Mouse (Mus musculus) thymus, adult 2 months (tissue): ENCODE data around the gene Fstl3. TPM values are rescaled to one million over a fixed set of nuclear protein-coding genes. Genes with fewer than 3 reads are reported as not detected.

Experiments used
- DNase-seq: peaks from one replicate; pipeline ENCODE4 v3.0.0; 2021
- H3K27ac ChIP-seq: fragments of 200-500 bp; 2 replicates; pipeline ENCODE4 v1.5.1; 2012; ENCODE audit warnings: low read length, control low read depth; ENCODE audit not compliant: control insufficient read depth, insufficient read depth
- H3K27me3 ChIP-seq: fragments of 200-500 bp; 2 replicates; pipeline ENCODE4 v1.6.1; 2012; ENCODE audit warnings: mild to moderate bottlenecking, low read length, moderate library complexity, mixed read lengths; ENCODE audit not compliant: control insufficient read depth, insufficient read depth
- H3K36me3 ChIP-seq: fragments of 200-500 bp; 2 replicates; pipeline ENCODE4 v1.6.1; 2012; ENCODE audit warnings: mild to moderate bottlenecking, low read length, moderate library complexity; ENCODE audit not compliant: control insufficient read depth, insufficient read depth
- H3K4me1 ChIP-seq: fragments of 200-500 bp; replicated peaks from 2 replicates; pipeline ENCODE4 v1.6.1; 2012; ENCODE audit warnings: low read length; ENCODE audit not compliant: control insufficient read depth, insufficient read depth
- H3K4me3 ChIP-seq: fragments of 200-500 bp; 2 replicates; pipeline ENCODE4 v1.5.1; 2012; ENCODE audit warnings: mild to moderate bottlenecking, low read length, control low read depth, moderate library complexity; ENCODE audit not compliant: control insufficient read depth, insufficient read depth
- CTCF ChIP-seq: fragments of 200-500 bp; IDR thresholded peaks from 2 replicates; pipeline ENCODE4 v1.5.1; 2012; ENCODE audit warnings: mild to moderate bottlenecking, control low read depth, low read length, moderate library complexity, borderline replicate concordance; ENCODE audit not compliant: control insufficient read depth, poor library complexity, insufficient read depth; ENCODE audit errors: extremely low read depth
- POLR2A ChIP-seq: fragments of 200-500 bp; IDR thresholded peaks from 2 replicates; pipeline ENCODE4 v1.6.1; 2012; ENCODE audit warnings: mild to moderate bottlenecking, low read length, control low read depth, moderate library complexity; ENCODE audit not compliant: control insufficient read depth, poor library complexity, insufficient read depth; ENCODE audit errors: extremely low read depth
- WGBS: fragments of 180-500 bp; shearing (Covaris S2); methylation state at CpG from one replicate; pipeline ENCODE4 v1.1.7; 2018; 5-methylcytosine and 5-hydroxymethylcytosine counted together
- polyA plus RNA-seq: library from polyadenylated mRNA; depleted of rRNA; stranded (reverse); fragments of >200 nt; gene quantifications from 2 replicates; pipeline ENCODE4 v1.2.3, GENCODE M21; 2012

Gene Fstl3
- polyA plus RNA-seq, 1 experiment = 15.9 TPM

DNA sequence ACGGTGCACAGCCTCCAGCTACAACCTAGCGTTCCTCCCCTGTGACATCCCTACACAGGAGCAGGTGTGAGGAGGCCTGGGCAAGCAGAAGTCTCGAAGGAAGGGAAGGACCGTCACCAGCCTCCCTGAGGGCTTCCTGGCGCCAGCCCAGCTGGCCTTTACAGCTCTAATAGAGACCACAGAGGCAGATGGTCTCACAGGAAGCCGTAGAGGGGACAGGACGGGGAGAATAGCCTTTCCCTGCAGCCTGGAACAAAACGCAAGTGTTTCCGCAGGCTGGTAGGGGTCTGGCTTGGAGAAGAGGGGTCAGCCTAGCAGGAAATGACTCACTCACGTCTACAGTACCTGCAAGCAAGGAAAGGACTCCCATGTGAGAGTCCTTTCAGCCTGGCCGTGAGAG lies 30.8 kb downstream of the Fstl3 start:
- Histone ChIP-seq H3K4me3 (no peak overlapping the region), H3K4me1 (no peaks in the 10 kb centered on the region), H3K27ac (no peak overlapping the region), H3K27me3 (no peaks in the 10 kb centered on the region), H3K36me3 (0 out of 2 replicates have a peak, but pooled peaks cover 3% of the 10 kb centered on the region)
- no peak for DNase-seq
- no peak for TF ChIP-seq POLR2A
- WGBS = 87% methylated on average over 11 of the region's 11 CpGs

DNA sequence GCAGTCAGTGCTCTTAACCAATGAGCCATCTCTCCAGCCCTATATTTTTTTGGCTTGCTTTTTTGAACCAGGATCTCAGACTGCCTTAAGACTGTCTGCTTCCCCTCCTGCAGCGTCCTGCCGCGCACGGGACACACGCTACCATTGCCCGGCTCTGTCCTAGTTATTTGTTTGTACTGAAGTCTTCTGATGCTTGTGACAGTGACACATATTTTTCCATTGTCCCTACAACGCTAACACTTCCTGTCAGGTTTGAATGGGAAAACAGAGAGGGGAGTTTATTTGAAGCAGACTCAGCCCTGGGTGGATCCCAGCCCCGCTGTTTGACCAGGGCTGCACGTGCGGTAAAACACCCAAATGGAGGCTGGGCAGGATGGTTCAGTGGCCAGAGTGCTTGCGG lies 31.7 kb downstream of the Fstl3 start:
- Histone ChIP-seq H3K4me3 (no peak overlapping the region), H3K27ac (no peak overlapping the region), H3K4me1 (no peaks in the 10 kb centered on the region), H3K27me3 (no peaks in the 10 kb centered on the region), H3K36me3 (0 out of 2 replicates have a peak, but pooled peaks cover 3% of the 10 kb centered on the region)
- WGBS = 98% methylated on average over 11 of the region's 11 CpGs
- DNase-seq = no peak
- TF ChIP-seq CTCF = no peak
- TF ChIP-seq POLR2A = no peak

GRCm38 (mm10) chr10:79811736-79812637 lies 34.9 kb downstream of the Fstl3 start:
- 0 out of 2 replicates have a peak, but pooled peaks cover 3% of the 10 kb centered on the region for H3K36me3 ChIP-seq
- 48% methylated on average over 15 of the region's 15 CpGs for WGBS
- no peak overlapping the region for H3K4me3 ChIP-seq
- H3K4me1 ChIP-seq = peaks cover 5% of the 10 kb centered on the region; the same call in 1 of the 2 replicates
- peak; percentile 92 for DNase-seq
- no peak overlapping the region for H3K27ac ChIP-seq
- H3K27me3 ChIP-seq = no peaks in the 10 kb centered on the region
- TF ChIP-seq POLR2A = no peak
- peak; percentile 86 for TF ChIP-seq CTCF

DNA sequence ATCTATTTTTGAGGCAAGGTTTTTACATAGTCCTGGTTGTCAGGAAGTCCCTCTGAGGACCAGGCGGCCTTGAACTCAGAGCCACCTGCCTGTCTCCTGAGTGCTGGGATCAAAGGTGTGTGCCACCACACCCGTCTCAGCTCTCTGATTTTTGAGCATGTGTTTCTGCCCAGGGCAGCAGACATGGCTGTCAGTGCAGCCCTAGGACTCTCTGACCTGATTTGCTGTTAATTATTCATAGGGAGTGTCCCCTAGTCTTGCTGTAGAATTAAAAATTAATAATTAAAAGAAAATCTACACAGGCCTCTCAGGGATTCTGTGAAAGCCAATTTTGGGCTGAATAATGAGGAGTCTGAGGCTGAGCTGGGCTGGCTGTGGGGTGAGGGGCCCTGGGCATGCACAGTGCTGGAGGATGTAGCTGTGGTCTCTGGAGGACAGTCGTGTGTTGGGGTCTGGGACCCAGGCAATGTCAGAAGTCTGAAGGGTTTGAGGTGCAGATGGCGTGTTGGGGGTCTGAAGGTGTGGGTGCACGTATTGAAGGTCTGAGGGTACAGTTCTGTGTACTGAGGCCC lies 37.3 kb downstream of the Fstl3 start:
- H3K4me3 ChIP-seq = no peak overlapping the region
- H3K4me1 ChIP-seq = peaks cover 5% of the 10 kb centered on the region; the same call in 1 of the 2 replicates
- H3K36me3 ChIP-seq = peaks cover 5% of the 10 kb centered on the region
- TF ChIP-seq CTCF (no peak), POLR2A (no peak)
- no peak for DNase-seq
- no peak overlapping the region for H3K27ac ChIP-seq
- 93% methylated on average over 5 of the region's 5 CpGs for WGBS
- no peaks in the 10 kb centered on the region for H3K27me3 ChIP-seq

DNA sequence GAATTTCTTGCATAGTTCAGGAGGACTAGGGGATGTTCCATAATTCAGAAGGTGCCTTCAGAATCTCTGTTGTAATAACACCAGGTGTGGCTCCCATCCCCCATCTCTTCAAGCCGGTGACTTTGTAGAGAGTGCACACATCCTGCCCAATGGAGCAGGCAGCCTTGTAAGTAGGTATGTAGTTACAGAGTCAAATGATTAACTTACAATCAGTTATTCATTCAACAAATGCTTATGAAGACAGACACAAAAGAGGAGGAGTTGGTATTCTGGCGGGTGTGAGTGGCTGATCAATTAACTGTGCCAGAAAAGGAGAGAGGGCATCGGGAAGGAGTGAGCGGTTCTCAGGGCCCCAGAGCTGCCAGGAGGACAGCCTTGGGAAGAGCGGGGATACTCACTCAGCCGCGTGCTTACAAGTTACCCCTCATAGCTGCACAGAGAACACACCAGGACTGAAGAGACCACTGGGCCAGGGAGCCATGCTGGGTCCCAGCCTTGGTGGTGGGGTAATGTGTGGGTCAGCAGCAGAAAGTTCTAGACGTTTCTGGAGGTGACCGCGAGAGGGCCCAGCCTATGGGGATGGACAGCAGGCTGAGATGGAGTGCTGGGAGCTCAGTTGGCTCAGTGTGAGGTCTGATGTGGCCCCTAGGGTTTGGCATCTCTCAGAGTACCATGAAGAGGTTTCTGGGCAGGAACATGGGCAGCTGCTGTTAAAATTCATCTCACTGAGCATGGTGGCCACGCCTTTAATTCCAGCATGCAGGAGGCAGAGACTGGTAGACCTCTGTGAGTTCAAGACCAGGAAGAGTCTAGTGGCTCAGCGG lies 38.8 kb downstream of the Fstl3 start:
- DNase-seq = no peak
- 90% methylated on average over 12 of the region's 12 CpGs for WGBS

DNA sequence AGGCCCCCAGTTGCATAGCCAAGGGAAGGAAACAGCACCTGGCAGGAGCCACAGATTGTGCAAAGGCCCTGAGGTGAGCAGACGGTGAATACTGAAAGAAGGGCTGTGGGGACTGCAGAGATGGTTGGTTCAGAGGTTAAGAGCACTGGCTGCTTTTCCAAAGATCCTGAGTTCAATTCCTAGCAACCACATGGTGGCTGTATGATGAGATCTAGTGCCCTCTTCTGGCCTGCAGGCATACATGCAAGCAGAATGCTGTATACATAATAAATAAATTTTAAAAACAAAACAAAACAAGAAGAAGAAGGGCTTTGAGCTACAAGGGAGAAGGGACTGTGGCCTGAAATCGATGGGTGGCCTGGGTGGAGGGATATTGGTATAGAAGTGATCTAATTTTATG lies 40.0 kb downstream of the Fstl3 start:
- Histone ChIP-seq H3K27me3 (no peaks in the 10 kb centered on the region), H3K36me3 (peaks cover 8% of the 10 kb centered on the region), H3K27ac (no peak overlapping the region), H3K4me3 (no peak overlapping the region), H3K4me1 (peaks cover 5% of the 10 kb centered on the region; the same call in 1 of the 2 replicates)
- DNase-seq = no peak
- 71% methylated on average over 2 of the region's 2 CpGs for WGBS
- TF ChIP-seq POLR2A (no peak), CTCF (no peak)

More for the DNA sequence above, 38.8 kb downstream of the Fstl3 start:
- no peak overlapping the region for H3K27ac ChIP-seq
- no peak overlapping the region for H3K4me3 ChIP-seq
- TF ChIP-seq POLR2A = no peak
- no peak for TF ChIP-seq CTCF
- peaks cover 5% of the 10 kb centered on the region; the same call in 1 of the 2 replicates for H3K4me1 ChIP-seq
- peaks cover 8% of the 10 kb centered on the region for H3K36me3 ChIP-seq
- no peaks in the 10 kb centered on the region for H3K27me3 ChIP-seq
